Mouse (Mus musculus): ENCODE measurements around the gene Npas3.

Npas3 gene

GRCm38 (mm10) chr12:53292508-53293300, 44.2 kb downstream of the Npas3 start:
- in situ Hi-C loops (cut with MboI; ENCODE audit: unreplicated experiment in 2 of 2): no loop called here

DNA sequence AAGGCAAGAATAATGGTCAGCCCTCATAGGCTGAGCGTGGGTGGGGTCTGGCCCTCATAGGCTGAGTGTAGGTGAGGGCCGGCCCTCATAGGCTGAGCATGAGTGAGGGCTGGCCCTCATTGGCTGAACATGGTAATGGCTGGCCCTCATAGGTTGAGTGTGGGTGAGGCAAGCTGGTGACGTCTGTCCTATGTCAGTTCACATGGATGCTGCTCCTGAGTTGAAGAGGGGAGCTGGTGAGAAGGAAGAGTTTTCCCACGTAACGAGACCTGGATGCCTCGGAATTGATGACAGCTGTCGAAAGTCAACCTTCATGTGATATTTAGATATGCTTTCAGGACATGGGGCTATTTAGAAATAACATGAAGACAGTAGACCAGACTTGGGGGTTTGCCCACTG, 45.5 kb downstream of the Npas3 start:
- in situ Hi-C loops (cut with MboI; ENCODE audit: unreplicated experiment in 2 of 2): no loop called here

DNA sequence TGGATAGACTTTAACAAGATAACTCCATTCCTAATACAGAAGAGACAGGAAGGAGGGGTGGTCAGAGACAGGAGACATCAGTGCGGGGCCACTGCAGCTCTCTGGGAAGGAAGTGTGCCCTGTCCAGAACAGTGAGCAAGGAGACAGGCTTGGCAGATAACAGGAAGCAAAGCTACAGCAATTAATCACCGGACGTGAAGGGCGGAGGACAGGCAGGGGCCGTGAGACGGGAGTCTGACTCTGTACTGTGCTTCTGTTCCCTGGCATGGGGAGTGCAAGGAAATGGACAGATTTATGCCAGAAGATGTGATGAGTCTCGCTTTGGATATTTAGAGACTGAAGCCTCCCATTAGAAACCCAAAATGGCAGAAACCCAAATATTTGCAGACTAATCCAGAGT, 47.3 kb downstream of the Npas3 start:
- in situ Hi-C loops (cut with MboI; ENCODE audit: unreplicated experiment in 2 of 2): no loop called here

DNA sequence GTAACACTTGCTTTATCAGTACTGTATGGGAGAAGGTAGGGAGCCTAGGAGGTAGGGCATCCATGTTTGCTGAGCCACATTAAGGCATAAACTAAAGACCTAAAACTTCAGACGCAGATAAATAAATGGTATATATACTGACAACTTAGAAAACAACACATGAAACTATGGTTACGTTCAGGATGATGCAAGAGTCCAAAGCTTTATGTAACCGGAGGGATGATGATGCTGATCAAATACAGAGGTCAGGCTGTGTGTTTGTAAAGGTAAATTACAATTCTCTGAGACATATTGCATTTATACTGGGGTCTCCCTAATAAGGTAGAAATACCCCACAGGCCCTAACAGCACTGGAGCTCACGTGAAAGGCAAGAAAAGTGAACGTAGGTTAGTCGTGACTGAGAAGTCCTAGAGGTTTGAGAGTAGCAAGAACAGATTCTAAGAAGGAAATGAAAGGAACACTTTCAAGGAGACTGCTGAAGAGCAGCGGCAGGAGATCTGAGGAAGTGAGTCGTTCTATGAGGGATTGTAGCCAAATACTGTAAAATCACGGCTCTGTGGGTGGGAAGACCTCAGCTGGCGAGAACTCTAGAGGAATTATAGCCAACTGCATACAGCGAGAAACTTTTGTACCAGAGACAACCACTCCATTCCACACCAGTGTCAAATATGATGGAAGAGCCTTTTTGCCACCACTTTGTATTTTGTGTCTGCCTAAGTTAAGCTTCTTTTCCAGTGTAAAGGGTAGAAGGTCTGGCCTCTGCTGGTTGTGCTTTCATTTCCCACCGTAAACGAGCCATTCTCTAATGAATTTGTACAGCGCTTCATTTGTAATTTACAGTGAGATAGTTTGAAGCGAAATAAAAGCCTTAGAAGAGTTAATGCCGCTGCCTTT, 49.7 kb downstream of the Npas3 start:
- in situ Hi-C loops (cut with MboI; ENCODE audit: unreplicated experiment in 2 of 2): no loop called here

- in situ Hi-C loops (cut with MboI; ENCODE audit: unreplicated experiment in 2 of 2): no loop called here
Measured at GRCm38 (mm10) chr12:53300964-53301363, 52.5 kb downstream of the Npas3 start.

GRCm38 (mm10) chr12:53302129-53302528, 53.7 kb downstream of the Npas3 start:
- in situ Hi-C loops (cut with MboI; ENCODE audit: unreplicated experiment in 2 of 2): no loop called here

DNA sequence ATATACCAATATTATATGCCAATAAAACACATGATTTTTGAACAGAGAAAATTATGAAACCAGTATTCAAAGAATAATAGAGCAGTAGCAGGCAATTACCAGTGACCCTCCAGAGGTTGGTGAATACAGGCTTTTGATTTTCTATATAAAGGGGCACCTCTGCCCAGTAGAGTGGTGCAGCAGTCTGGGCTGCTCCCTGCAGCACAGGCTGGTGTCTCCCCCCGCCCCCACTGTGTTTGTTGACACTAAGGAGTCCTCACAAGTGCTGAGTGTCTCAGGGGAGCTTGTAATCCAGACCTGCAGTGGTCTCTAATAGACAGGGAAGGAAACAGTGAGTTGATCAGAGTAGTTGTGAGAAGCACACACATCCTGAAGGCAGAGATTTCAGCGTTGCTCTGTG, 68.2 kb downstream of the Npas3 start:
- in situ Hi-C loops (cut with MboI; ENCODE audit: unreplicated experiment in 2 of 2): no loop called here

DNA sequence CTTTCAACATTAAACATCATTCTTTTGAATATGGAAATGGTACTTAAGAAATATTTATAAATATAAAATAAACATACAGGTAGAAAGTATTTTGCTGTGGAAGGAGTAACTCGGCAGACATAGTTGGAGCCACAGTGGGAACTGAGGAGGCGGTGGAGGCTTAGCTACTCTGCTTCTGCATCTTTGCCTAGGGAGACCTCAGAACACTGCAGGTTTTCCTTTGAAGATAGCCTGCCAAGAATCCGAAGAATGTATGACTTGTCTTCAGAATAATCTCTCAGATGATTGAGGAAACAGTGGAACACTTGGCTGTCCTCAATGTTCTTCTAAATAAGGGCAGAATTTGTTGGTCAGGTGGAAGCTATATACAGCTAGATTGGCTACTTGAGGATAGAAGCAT, 69.3 kb downstream of the Npas3 start:
- in situ Hi-C loops (cut with MboI; ENCODE audit: unreplicated experiment in 2 of 2): no loop called here

- in situ Hi-C loops (cut with MboI; ENCODE audit: unreplicated experiment in 2 of 2): no loop called here
Measured at GRCm38 (mm10) chr12:53320526-53320925, 72.0 kb downstream of the Npas3 start.

DNA sequence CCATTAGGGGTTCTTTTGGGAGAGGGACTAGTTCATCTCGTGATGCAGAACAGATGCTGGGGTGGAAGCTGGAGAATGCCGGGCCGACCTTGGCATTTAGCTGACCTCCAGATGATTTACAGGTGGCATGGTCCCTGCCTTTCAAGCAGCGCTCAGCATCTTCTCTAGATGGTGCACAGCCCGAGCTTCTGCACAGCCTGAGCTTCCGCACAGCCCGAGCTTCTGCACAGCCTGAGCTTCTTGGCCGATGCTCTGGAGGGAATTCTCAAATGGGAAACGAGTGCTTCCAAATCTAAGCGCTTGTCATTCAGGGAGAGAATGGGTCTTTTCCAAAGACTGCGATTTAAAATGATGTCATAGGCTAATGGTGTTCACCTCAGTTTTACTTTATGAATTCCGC, 72.5 kb downstream of the Npas3 start:
- in situ Hi-C loops (cut with MboI; ENCODE audit: unreplicated experiment in 2 of 2): no loop called here

GRCm38 (mm10) chr12:53321944-53322343, 73.5 kb downstream of the Npas3 start:
- in situ Hi-C loops (cut with MboI; ENCODE audit: unreplicated experiment in 2 of 2): no loop called here

- in situ Hi-C loops (cut with MboI; ENCODE audit: unreplicated experiment in 2 of 2): no loop called here
Measured at GRCm38 (mm10) chr12:53327653-53328188, 79.2 kb downstream of the Npas3 start.

DNA sequence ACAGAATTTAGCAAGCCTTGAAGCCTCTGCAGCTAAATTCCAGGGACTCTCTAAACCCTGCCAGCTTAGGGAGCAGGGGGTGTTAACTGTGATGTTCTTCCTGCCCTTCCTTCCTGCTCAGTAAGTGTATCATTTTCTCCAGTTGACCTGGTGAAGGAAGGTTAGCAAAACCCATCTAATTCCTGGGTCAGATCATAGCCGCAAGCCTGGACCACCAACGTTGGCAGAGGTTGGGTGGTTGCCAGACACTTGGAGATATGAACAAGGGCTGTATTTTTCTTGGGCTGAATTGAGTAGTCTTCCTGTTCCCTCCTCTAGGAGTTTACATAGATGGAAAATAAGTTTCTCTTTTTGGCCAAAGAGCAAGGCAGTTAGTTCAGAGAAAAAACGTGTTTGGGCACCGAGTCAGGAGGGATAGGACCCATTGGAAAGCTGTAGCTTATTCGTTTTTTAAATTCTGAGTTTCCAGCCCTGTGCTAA, 79.8 kb downstream of the Npas3 start:
- in situ Hi-C loops (cut with MboI; ENCODE audit: unreplicated experiment in 2 of 2): no loop called here

DNA sequence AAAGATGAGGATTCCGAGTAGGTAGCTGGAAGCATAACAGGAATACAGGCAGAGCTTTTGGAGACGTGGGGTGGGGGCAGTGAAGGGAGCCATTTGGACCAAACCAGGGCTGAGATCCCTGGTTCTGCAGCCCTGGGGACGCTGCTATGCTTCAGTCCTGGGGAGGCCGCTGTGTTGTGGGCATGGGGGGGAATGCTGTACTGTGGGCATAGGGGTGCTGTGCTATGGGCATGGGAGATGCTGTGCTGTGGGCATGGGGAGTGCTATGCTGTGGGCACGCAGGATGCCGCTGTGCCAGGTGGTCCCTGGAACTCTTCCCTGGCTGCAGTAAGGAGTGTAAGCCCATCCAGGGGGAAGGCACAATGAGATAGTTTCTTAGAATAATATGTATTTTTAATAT, 81.7 kb downstream of the Npas3 start:
- in situ Hi-C loops (cut with MboI; ENCODE audit: unreplicated experiment in 2 of 2): no loop called here

DNA sequence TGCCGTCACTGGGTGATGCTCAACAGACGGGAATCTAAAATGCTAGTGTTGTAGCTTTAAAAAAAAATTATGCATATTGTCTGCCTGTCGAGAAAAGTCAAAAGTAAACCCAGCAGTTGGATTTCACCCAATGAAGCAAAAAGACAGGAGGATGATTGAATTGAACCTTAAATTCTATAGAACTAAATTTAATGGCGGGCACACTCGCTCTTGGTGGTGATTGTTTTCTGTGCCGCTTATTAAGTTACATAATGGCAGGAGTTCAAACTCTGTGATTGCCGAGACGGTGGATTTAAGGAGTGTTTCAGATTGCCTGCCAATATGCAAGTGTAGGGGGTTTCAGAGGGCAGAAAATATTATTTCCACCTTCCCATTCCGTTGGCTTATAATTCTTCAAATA, 82.9 kb downstream of the Npas3 start:
- in situ Hi-C loops (cut with MboI; ENCODE audit: unreplicated experiment in 2 of 2): no loop called here

- in situ Hi-C loops (cut with MboI; ENCODE audit: unreplicated experiment in 2 of 2): no loop called here
Measured at GRCm38 (mm10) chr12:53331800-53332199, 83.3 kb downstream of the Npas3 start.

DNA sequence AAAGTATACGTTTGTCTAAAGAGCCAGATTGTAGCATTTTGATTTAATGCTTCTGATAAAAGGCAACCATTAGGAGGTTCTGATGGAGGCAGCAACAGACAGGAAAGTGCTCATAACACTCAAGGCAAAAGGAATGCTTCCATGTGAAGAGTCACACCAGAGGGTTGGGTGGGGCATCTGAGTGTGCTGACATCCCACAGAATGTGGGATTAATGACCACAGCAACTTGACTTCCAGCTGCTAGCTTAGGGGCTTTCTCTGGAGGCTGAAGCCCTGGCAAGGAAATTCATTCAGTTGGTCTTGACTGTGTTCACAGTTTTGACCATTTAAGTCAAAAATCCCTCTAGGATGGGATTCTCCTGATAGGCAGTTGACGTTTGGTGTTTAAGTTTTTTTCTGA, 84.8 kb downstream of the Npas3 start:
- in situ Hi-C loops (cut with MboI; ENCODE audit: unreplicated experiment in 2 of 2): no loop called here

DNA sequence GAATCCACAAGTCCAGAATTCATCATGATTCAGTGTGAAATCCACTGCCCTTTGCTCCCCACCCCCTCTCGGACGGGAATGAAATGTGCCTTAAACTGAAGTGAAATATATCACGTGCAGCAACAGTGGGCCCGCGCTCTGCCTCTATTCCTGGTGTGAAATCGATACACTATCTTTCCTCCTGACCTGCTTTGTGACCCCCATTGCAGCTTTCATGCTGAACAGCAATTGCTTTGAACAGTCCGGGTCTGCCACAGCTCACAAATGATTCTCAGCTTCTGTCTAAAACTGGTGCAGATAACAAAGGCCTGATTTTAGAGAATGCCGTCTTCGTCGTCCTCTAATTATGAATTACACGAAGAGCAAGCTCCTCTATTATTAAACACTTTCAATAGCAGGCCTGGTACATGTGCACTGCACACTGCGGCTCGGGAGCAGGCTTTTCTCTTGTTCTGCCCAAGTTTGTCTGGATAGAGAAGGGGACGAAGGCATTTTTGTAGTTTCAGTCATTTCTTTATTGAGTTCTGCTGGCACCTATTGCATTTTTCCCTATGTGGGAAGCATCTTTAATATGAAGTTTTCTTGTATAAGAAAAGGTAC, 90.0 kb downstream of the Npas3 start:
- in situ Hi-C loops (cut with MboI; ENCODE audit: unreplicated experiment in 2 of 2): no loop called here

GRCm38 (mm10) chr12:53342741-53343140, 94.3 kb downstream of the Npas3 start:
- in situ Hi-C loops (cut with MboI; ENCODE audit: unreplicated experiment in 2 of 2): no loop called here

GRCm38 (mm10) chr12:53351860-53352259, 103.4 kb downstream of the Npas3 start:
- in situ Hi-C loops (cut with MboI; ENCODE audit: unreplicated experiment in 2 of 2): no loop called here

- in situ Hi-C loops (cut with MboI; ENCODE audit: unreplicated experiment in 2 of 2): no loop called here
Measured at GRCm38 (mm10) chr12:53365751-53366150, 117.3 kb downstream of the Npas3 start.
